Mouse (Mus musculus) neutrophil, adult 59 days (primary cell): ENCODE measurements around the gene Bclaf3. TPM values are rescaled to one million over a fixed set of nuclear protein-coding genes. Genes with fewer than 3 reads are reported as not detected.

Source experiments
- total RNA-seq, 2 experiments: library from RNA; stranded (reverse); gene quantifications; 1 replicate in 1 of 2; 2 replicates in 1 of 2; pipeline ENCODE4 v1.2.4; 2023

The Bclaf3 gene
- total RNA-seq = 10 to 100 TPM; 15.4 to 16.2 TPM

DNA sequence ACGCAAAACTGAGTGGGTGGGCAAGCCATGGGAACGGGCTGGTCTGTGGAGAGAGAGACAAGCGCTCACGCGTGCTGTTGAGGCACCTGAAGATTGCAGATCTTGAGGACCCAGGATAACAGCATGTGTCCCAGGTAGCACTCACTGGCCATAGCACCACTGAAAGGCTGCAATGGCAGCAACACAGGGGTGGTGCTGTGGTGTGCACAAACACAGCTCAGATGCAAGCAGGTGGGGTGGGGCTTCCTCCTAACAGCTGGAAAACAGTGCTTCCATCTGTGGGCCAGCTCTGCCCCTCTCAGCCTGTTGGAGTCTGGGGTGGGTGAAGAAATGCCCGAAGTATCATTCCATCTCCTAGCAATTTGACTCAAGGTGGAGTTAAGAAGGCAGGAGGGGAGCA is at the start of gene Bclaf3:
Gene Bclaf3, plus strand, starts transcription at position 301 of the 400 bp plus-strand sequence.

GRCm38 (mm10) chrX:159626907-159627587 is 100.6 kb downstream of the Bclaf3 start, which contains the start of gene Sh3kbp1:
Gene Sh3kbp1, plus strand, starts transcription at chrX:159627272.

Other genes starting within 250 kb of the Bclaf3 start
- 10 to 100 TPM; 33.8 to 37.1 TPM for gene Eif1ax, start 154.5 kb upstream of the Bclaf3 start, total RNA-seq
- gene Map7d2, start 112.1 kb upstream of the Bclaf3 start, total RNA-seq = not detected
- 100 to 1,000 TPM; 159 to 166 TPM for gene Sh3kbp1, start 100.6 kb downstream of the Bclaf3 start, total RNA-seq